Mouse (Mus musculus) lung, postnatal 10 days (tissue): ENCODE measurements at regions not wholly inside any gene's neighbourhood (a gene's known extent, or its start where the extent isn't known, plus 50 kb on each side); places are given as distances from the start of the nearest gene placed in this dataset.
A peak's percentile ranks its signal among the peaks of the same experiment; 100 is the strongest.

Experiments
- DNase-seq: peaks from one replicate; pipeline ENCODE4 v3.0.0; 2021

DNA sequence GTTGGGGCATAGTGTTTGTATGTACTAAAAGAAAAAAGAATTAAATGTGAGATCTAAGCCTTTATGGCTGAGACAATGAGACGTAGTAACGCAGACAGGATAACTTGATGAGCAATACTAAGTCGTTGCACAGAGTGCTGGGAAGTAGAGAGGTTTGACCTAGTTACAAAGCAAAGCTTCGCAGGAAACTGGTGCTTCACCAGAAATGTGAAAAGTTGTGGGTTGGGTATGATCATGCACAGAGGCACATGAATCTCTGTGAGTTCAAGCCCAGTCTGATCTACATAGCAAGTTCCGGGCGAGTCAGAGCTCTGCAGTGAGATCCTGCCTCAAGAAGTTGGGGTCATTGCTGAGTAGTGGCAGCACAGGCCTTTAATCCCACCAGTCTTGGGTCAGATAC lies 65.3 kb upstream of the Jmy start:
- DNase-seq, result no peak

DNA sequence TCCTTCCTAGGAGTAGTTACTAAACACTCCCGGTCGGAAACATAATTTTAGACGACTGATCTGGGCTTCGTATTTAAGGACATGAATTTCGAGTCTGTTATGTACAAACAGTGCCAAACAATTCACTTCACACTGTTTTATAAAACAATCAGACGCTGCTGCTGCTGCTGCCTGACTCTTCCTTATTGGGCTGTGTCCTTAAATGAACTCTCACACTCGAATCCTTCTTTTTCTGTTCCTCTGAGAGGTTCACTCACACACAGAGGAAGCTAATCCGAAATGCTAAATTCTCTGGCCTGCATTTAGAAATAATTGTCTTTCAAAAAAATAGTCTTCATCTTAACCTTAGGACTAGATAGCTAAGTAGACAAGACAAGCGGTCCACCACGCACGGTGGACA lies 64.5 kb upstream of the Jmy start:
- peak; percentile 6 for DNase-seq

DNA sequence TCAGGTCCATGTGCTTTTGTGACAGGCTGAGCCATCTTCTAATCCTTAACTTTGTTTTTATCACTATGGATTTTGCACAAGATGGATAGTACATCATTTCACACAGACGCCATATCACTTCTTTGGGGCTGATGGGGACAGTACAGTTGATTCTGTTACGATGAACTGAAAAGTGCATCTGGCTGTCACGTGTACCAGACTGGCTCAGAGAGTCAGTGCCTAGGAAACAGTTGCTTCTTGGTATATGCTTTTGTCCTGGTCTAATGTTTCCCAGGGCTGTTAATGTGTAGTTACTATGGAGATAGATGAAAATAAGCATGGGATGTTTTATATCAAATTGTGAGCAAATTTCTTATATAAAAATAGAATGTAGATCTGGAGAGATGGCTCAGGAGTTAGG lies 60.7 kb upstream of the Jmy start:
- DNase-seq, result no peak

DNA sequence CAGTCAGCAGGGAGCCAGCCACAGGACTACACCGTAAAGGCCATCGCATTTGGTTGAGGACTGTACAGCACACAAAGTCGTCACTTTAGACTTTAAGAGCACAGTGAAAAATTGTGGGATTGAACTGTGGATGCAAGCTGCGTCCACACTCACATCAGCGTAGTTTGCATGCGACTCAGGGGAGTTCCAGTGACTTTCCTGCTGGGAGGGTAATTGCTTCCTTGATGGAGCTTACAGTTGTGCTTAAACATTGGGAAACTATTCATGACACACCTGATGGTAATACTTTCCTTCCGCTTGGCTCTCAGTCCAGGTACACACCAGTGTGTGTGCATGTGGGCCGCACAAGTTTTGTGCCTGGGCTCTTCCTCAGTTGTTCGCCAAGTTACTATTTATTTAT lies 59.0 kb upstream of the Jmy start:
- DNase-seq, result no peak

DNA sequence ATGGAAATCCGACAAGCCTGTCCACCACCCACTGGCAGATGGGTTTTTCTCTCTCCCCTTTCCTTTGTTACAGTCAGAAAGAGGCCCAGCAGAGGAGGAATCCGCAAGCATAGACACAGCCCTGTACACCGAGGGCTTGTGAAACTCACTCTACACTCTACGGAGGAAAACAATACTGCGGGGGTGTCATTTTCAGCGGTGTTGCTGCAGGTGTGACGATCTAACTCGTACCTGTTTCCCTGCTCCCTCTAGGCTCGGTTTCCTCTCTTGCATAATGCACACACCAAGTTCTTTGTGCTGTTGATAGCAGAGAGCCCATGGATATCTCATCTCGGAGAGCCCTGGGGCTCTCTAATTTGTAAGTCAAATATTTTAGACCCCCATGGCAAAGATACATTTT lies 56.5 kb upstream of the Jmy start:
- DNase-seq, result no peak

DNA sequence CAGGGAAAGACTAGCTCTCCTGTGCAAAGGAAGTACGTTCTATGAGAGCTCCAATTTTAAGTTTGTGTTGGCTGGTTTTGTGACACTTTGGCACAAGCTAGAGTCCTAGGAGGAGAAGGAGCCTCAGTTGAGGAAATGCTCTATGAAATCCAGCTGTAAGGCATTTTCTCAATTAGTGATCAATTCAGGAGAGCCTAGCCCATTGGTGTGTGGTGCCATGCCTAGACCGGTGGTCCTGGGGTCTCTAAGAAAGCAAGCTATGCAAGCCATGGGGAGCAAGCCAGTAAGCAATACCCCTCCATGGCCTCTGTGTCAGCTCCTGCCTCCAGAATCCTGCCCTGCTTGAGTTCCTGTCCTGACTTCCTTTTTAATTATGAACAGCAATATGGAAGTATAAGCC lies 55.3 kb upstream of the Jmy start:
- no peak for DNase-seq

DNA sequence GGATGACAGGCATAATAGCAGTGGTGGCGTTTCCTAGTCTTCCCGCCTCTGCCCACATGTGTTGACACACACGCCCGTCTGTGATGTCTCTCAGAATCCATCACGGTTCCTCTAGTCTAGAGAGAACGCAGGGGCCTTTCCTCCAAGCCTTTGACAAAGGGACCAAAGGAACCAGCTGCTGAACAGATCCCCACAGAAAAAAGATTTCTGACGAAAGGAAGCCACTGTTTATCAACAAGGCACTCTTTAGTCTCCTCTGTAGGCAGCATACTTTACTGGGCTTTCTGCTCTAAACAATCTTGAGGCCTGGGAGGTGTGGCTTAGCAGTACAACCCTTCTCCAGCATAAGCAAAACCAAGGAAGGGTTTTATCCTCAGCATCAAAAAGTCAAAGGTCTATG lies 54.3 kb upstream of the Jmy start:
- DNase-seq, result no peak

DNA sequence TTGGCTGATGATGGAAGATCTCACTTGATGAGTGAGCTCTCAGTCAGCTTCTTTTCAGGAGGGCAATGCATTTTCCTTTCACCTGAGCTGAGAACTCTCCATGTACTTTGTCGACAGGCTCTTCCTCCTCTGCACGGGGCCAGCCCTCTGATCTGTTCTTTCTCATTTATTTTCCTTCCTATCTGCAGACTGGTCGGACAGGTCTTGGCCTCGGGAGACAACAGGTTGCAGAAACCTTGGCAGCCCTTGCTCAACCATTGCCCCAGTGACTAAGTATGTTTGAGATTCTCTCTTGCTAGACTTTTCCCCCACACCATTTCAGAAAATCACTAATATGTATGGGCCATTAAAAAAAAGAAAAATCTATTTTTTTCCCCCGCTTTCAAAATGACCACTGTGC lies 53.7 kb upstream of the Jmy start:
- no peak for DNase-seq

DNA sequence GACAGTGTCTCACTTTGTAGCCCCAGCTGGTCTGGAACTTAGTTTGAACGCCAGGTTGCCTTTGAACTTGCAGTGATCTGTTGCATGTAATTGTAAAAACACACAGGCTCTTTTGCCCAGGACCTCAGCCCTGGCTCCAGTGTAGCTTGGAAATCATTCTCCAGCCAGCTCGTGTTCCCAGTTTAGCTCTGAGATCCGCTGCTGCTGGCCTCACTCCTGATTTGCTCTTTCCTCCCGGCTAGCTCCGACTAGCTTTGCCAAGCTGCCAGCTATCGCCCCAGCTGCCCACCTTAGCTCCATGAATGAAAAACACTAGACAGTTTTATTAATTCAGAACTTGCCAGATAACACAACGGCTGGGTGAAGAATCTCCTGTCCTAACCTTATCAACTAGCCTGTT lies 50.7 kb upstream of the Jmy start:
- no peak for DNase-seq
